Comparison of ENCODE assay signal across 8 mouse cellular contexts in genomic region chr9:43743647-43744137, GRCm38 (mm10). TPM values are rescaled to one million over a fixed set of nuclear protein-coding genes. Genes with fewer than 3 reads are reported as not detected.
DNase-seq lines count a peak whose midpoint lies in the region; ATAC-seq lines count a peak whose summit lies in the region.

Nectin1 (plus strand) TSS chr9:43743984.

- under 1% methylated on average over 36 of the region's 51 CpGs for WGBS in forebrain, embryonic 14.5 days
- under 1% methylated on average over 44 of the region's 51 CpGs for WGBS in large intestine, adult 2 months
- under 1% methylated on average over 51 of the region's 51 CpGs for WGBS in liver, embryonic 16.5 days (ENCODE audit: insufficient replicate concordance)
- WGBS in neural tube, embryonic 13.5 days, result under 1% methylated on average over 47 of the region's 51 CpGs

- intact Hi-C loops in heart, postnatal 14 days (cut with DNase I), result loop anchor here (2.0 to 5.0 kb wide), 3 partner anchors 57 to 229 kb away; no protein-coding TSS in a partner anchor

- H3K4me3 ChIP-seq in forebrain, embryonic 14.5 days (ENCODE audit: low read depth, low read length), result peak within 1 kb of the TSS; percentile 90
- H3K4me3 ChIP-seq in liver, embryonic 16.5 days (ENCODE audit: low read depth, low read length), result peak within 1 kb of the TSS; percentile 65
- peak within 1 kb of the TSS; percentile 95 for H3K4me3 ChIP-seq in neural tube, embryonic 13.5 days

- peak; percentile 91 for ATAC-seq in forebrain, embryonic 14.5 days
- ATAC-seq in liver, embryonic 16.5 days (ENCODE audit: low read depth), result peak; percentile 75
- ATAC-seq in neural tube, embryonic 13.5 days (ENCODE audit: low read depth), result peak; percentile 91

- H3K9ac ChIP-seq in forebrain, embryonic 14.5 days (ENCODE audit: low read length), result peak within 1 kb of the TSS; percentile 95
- peak within 1 kb of the TSS; percentile 64 for H3K9ac ChIP-seq in liver, embryonic 16.5 days (ENCODE audit: low read depth, low read length)
- H3K9ac ChIP-seq in neural tube, embryonic 13.5 days, result peak within 1 kb of the TSS; percentile 99

- H3K27ac ChIP-seq in forebrain, embryonic 14.5 days (ENCODE audit: low read depth, low read length), result peak within 1 kb of the TSS; percentile 98
- peak within 1 kb of the TSS; percentile 76 for H3K27ac ChIP-seq in liver, embryonic 16.5 days (ENCODE audit: low read length)
- peak within 1 kb of the TSS; percentile 98 for H3K27ac ChIP-seq in neural tube, embryonic 13.5 days (replicated peaks)

- no peaks in the 10 kb centered on the region for H3K9me3 ChIP-seq in forebrain, embryonic 14.5 days (replicated peaks; ENCODE audit: control insufficient read depth, low read length)
- no peaks in the 10 kb centered on the region for H3K9me3 ChIP-seq in liver, embryonic 16.5 days (replicated peaks; ENCODE audit: control insufficient read depth, low read length)
- no peaks in the 10 kb centered on the region for H3K9me3 ChIP-seq in neural tube, embryonic 13.5 days

- no peaks in the 10 kb centered on the region for H3K27me3 ChIP-seq in forebrain, embryonic 14.5 days (replicated peaks; ENCODE audit: control insufficient read depth, insufficient read depth, low read length)
- H3K27me3 ChIP-seq in liver, embryonic 16.5 days (ENCODE audit: control insufficient read depth, insufficient read depth, low read depth, low read length), result peaks cover 34% of the 10 kb centered on the region
- peaks cover 7% of the 10 kb centered on the region; the same call in 1 of the 2 replicates for H3K27me3 ChIP-seq in neural tube, embryonic 13.5 days

- no peaks in the 10 kb centered on the region for H3K36me3 ChIP-seq in forebrain, embryonic 14.5 days (ENCODE audit: control insufficient read depth, insufficient read depth, low read length)
- H3K36me3 ChIP-seq in liver, embryonic 16.5 days (ENCODE audit: control insufficient read depth, insufficient read depth), result no peaks in the 10 kb centered on the region
- no peaks in the 10 kb centered on the region for H3K36me3 ChIP-seq in neural tube, embryonic 13.5 days

- peak; percentile 18 to 28 for DNase-seq in CD8-positive naive resting alpha-beta T cell, adult 2 months (ENCODE audit: low read depth in 2 of 2, low spot score in 2 of 2)
- DNase-seq in c-Kit-positive CD71-positive TER-119-negative erythroid progenitor cells, embryonic 14.5 days (ENCODE audit: low read depth), result peak; percentile 22
- DNase-seq in forebrain, embryonic 14.5 days (ENCODE audit: low spot score), result peak; percentile 92
- DNase-seq in heart, postnatal 14 days, result peak; percentile 87 to 90
- DNase-seq in large intestine, adult 2 months (ENCODE audit: low read depth, low spot score), result no peak
- DNase-seq in telencephalon, adult 2 months (ENCODE audit: low read depth, low spot score), result peak; percentile 57

- peaks cover 36% of the 10 kb centered on the region for H3K4me1 ChIP-seq in forebrain, embryonic 14.5 days (ENCODE audit: control insufficient read depth, insufficient read depth, low read length)
- no peaks in the 10 kb centered on the region; the same call in 1 of the 2 replicates for H3K4me1 ChIP-seq in liver, embryonic 16.5 days (ENCODE audit: control insufficient read depth, low read depth, low read length)
- peaks cover 53% of the 10 kb centered on the region for H3K4me1 ChIP-seq in neural tube, embryonic 13.5 days (replicated peaks)

- peak within 1 kb of the TSS; percentile 87 for H3K4me2 ChIP-seq in forebrain, embryonic 14.5 days (ENCODE audit: low read length)
- H3K4me2 ChIP-seq in liver, embryonic 16.5 days (ENCODE audit: low read depth, low read length), result peak within 1 kb of the TSS; percentile 64
- H3K4me2 ChIP-seq in neural tube, embryonic 13.5 days, result peak within 1 kb of the TSS; percentile 93

RNA-seq across cellular contexts. Expression of gene Nectin1, which starts in this region (rescaled TPM):
- polyA plus RNA-seq in forebrain, embryonic 14.5 days (2014; fragmentation: Nextera tagmentation; extraction: Ambion mirVana), result 8.5 and 10.8 TPM in 2 replicates
- 1 to 10 TPM; 5.4 to 6.0 TPM for total RNA-seq in heart, postnatal 14 days (2021)
- polyA plus RNA-seq in large intestine, adult 2 months (2012; rRNA removed), result 10.6 and 11.1 TPM in 2 replicates
- 1.6 and 1.7 TPM in 2 replicates for polyA plus RNA-seq in liver, embryonic 16.5 days (2015; fragmentation: Nextera tagmentation; extraction: Ambion mirVana)
- polyA plus RNA-seq in neural tube, embryonic 13.5 days (2015; fragmentation: Nextera tagmentation; extraction: Ambion mirVana), result 12.0 and 14.1 TPM in 2 replicates
